Mouse (Mus musculus): ENCODE results near the gene Agtr1b.

DNA sequence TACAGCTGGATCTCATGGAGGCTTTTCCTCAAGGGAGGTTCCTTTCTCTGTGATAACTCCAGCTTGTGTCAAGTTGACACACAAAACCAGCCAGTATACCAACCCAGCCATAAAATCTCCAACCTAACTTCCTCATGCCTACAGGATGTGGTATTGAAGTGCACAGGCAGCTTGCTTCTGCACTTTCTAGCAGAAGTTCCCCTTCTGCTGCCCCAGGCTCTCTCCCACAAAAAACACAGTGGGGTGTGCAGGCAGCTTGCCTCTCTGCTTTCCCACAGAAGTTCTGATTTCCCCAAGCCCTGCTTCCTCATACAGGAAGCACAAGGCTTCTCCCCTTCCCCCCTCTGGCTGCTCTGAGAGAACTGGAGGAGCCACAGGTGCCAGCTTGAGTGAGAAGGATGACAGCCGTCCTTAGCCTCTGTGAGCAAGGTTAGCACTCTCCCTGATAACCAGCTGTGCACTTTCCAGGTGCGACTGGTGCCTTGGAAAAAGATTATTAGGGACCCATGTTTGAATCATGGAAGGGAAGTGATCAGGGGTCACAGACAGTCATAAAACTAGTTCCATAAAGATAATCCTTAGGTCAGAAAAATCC, 62.1 kb downstream of the Agtr1b start:
- no peak for TF ChIP-seq CTCF (IDR thresholded peaks at IDR 0.05; ENCODE audit: borderline replicate concordance, insufficient read depth, low read depth, low read length)
- no peak for TF ChIP-seq POLR2A (IDR thresholded peaks at IDR 0.05; ENCODE audit: borderline replicate concordance, insufficient read depth, low read length)

Data from cerebellum, adult 2 months (tissue).